Mouse (Mus musculus) gastrocnemius, postnatal 25 days (tissue): ENCODE measurements at regions not wholly inside any gene's neighbourhood (a gene's known extent, or its start where the extent isn't known, plus 50 kb on each side); places are given as distances from the start of the nearest gene placed in this dataset.

Experiments
- DNase-seq: peaks from one replicate; pipeline ENCODE4 v3.0.0; 2022

- DNase-seq = no peak
Observed at GRCm38 (mm10) chr14:74359663-74360552, 280.7 kb upstream of the Htr2a start.

GRCm38 (mm10) chr14:74384481-74384880 is 256.2 kb upstream of the Htr2a start:
- DNase-seq = no peak

GRCm38 (mm10) chr14:74392419-74392818 is 248.2 kb upstream of the Htr2a start:
- DNase-seq = no peak

- no peak for DNase-seq
Observed at GRCm38 (mm10) chr14:74397202-74397601, 243.4 kb upstream of the Htr2a start.

- no peak for DNase-seq
Observed at GRCm38 (mm10) chr14:74409441-74409840, 231.2 kb upstream of the Htr2a start.

GRCm38 (mm10) chr14:74428226-74428625 is 212.4 kb upstream of the Htr2a start:
- no peak for DNase-seq

GRCm38 (mm10) chr14:74464027-74464682 is 176.5 kb upstream of the Htr2a start:
- no peak for DNase-seq

- no peak for DNase-seq
Observed at GRCm38 (mm10) chr14:74495504-74495903, 145.1 kb upstream of the Htr2a start.

- no peak for DNase-seq
Observed at GRCm38 (mm10) chr14:74511521-74511920, 129.1 kb upstream of the Htr2a start.

- no peak for DNase-seq
Observed at GRCm38 (mm10) chr14:74516451-74516850, 124.2 kb upstream of the Htr2a start.

GRCm38 (mm10) chr14:74519531-74519930 is 121.1 kb upstream of the Htr2a start:
- DNase-seq = no peak

- DNase-seq = no peak
Observed at GRCm38 (mm10) chr14:74521669-74522068, 119.0 kb upstream of the Htr2a start.

- DNase-seq = no peak
Observed at GRCm38 (mm10) chr14:74527246-74527645, 113.4 kb upstream of the Htr2a start.

GRCm38 (mm10) chr14:74529368-74529951 is 111.2 kb upstream of the Htr2a start:
- DNase-seq = no peak

GRCm38 (mm10) chr14:74538187-74538586 is 102.5 kb upstream of the Htr2a start:
- DNase-seq = no peak

GRCm38 (mm10) chr14:74544028-74544427 is 96.6 kb upstream of the Htr2a start:
- no peak for DNase-seq

- no peak for DNase-seq
Observed at GRCm38 (mm10) chr14:74551091-74551490, 89.5 kb upstream of the Htr2a start.

GRCm38 (mm10) chr14:74553636-74554035 is 87.0 kb upstream of the Htr2a start:
- no peak for DNase-seq

GRCm38 (mm10) chr14:74558359-74558758 is 82.3 kb upstream of the Htr2a start:
- DNase-seq = no peak
